Mouse (Mus musculus): Measurements from ENCODE around the gene Gm28891. TPM values are rescaled to one million over a fixed set of nuclear protein-coding genes. Genes with fewer than 3 reads are reported as not detected.
"Not testable (repeated sequence)": the region's sequence is repeated elsewhere in the genome, so short reads cannot be mapped to it uniquely, and the experiment has no call there.

Gene Gm28891
- total RNA-seq (2022) = not detected

DNA sequence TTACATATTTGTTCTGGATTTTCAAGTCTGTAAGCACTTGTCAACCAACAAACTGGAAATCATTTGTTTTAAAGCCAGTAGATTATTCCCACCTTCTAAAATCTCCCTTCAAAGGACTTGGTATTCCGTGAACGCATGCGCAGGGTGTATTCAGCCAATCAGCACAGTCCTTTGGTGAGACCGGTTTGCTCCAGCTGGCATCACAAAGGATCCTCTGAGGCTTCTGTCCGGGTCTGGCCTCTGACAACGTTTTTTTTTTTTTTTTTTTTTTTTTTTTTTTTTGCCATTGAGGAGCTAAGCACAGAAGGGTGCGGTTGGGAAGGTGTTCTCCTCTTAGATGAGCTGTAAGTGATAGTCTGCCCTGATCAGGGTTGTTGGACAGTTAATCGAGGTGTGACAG, at the start of gene Gm28891:
Gene Gm28891, plus strand, starts transcription at position 301 of the 400 bp plus-strand sequence.
- not testable (repeated sequence) for DNase-seq (ENCODE audit: low spot score in 2 of 2)
